Mouse (Mus musculus) embryonic facial prominence, embryonic 11.5 days (tissue): ENCODE measurements at regions not wholly inside any gene's neighbourhood (a gene's known extent, or its start where the extent isn't known, plus 50 kb on each side); places are given as distances from the start of the nearest gene placed in this dataset.

Source experiments
- ATAC-seq: fragments of 200-750 bp; cut with Nextera tagmentation; replicated peaks from 2 replicates; pipeline ENCODE4 v1.8.0; 2017; ENCODE audit warnings: low read depth; ENCODE audit not compliant: insufficient number of reproducible peaks, low FRiP score, low TSS enrichment
- DNase-seq: peaks from one replicate; pipeline ENCODE4 v3.0.0-alpha.2; 2015; ENCODE audit warnings: low spot score
- H3K27ac ChIP-seq: fragments of 300-500 bp; sonication (generic); replicated peaks from 2 replicates; pipeline ENCODE4 v1.5.1; 2014; ENCODE audit warnings: mild to moderate bottlenecking, low read depth, low read length, control low read depth
- H3K27me3 ChIP-seq: fragments of 300-500 bp; sonication (generic); 2 replicates; pipeline ENCODE4 v1.6.1; 2014; ENCODE audit warnings: mild to moderate bottlenecking, low read length, moderate library complexity, mixed read lengths; ENCODE audit not compliant: control insufficient read depth, insufficient read depth
- H3K36me3 ChIP-seq: fragments of 300-500 bp; sonication (generic); replicated peaks from 2 replicates; pipeline ENCODE4 v1.6.1; 2014; ENCODE audit warnings: low read depth, mild to moderate bottlenecking, low read length, moderate library complexity, mixed read lengths; ENCODE audit not compliant: control insufficient read depth, insufficient read depth
- H3K4me1 ChIP-seq: fragments of 300-500 bp; sonication (generic); 2 replicates; pipeline ENCODE4 v1.6.1; 2014; ENCODE audit warnings: low read length, mixed read lengths; ENCODE audit not compliant: control insufficient read depth, insufficient read depth
- H3K4me2 ChIP-seq: fragments of 300-500 bp; sonication (generic); 2 replicates; pipeline ENCODE4 v1.6.1; 2014; ENCODE audit warnings: low read depth, mild to moderate bottlenecking, control low read depth, low read length, moderate library complexity
- H3K4me3 ChIP-seq: fragments of 300-500 bp; sonication (generic); 2 replicates; pipeline ENCODE4 v1.5.1; 2014; ENCODE audit warnings: low read depth, low read length, control low read depth
- H3K9ac ChIP-seq: fragments of 300-500 bp; sonication (generic); replicated peaks from 2 replicates; pipeline ENCODE4 v1.6.1; 2014; ENCODE audit warnings: mild to moderate bottlenecking, control low read depth, low read length
- H3K9me3 ChIP-seq: fragments of 300-500 bp; sonication (generic); replicated peaks from 2 replicates; pipeline ENCODE4 v1.6.1; 2016; ENCODE audit warnings: mild to moderate bottlenecking, low read length, inconsistent platforms, mixed read lengths; ENCODE audit not compliant: control insufficient read depth
- WGBS: fragments of 180-500 bp; shearing (Covaris S2); extraction: QIAGEN DNeasy Blood & Tissue Kit; methylation state at CpG from one replicate; pipeline ENCODE4 v1.1.7; 2014; 5-methylcytosine and 5-hydroxymethylcytosine counted together

DNA sequence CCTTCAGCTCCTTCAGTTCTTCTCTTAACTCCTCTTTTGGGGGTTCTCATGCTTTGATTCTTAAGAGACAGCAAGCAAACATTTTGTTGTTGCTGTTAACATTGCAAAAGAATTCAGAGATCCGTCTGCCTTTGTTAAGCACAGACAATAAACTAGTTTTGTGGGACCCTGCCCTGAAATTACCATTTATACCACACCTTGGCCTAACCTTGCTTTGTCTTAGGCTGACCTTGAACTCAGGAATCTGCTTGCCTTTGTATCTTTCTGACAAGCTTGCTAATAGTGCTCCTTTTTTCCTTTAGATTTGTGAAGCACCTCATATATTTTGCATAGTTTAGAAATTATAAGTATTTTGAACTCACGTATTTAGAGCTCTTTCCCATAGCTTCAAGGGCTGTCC, 1820.3 kb upstream of the Sel1l start:
- Histone ChIP-seq H3K27ac (no peak overlapping the region), H3K27me3 (no peaks in the 10 kb centered on the region), H3K4me3 (no peak overlapping the region), H3K4me1 (no peaks in the 10 kb centered on the region), H3K36me3 (no peaks in the 10 kb centered on the region), H3K4me2 (no peak overlapping the region), H3K9ac (no peak overlapping the region), H3K9me3 (no peaks in the 10 kb centered on the region)
- WGBS: 66% methylated on average over 2 of the region's 2 CpGs
- DNase-seq: no peak
- no peak for ATAC-seq

GRCm38 (mm10) chr12:93666799-93667198, 1817.8 kb upstream of the Sel1l start:
- Histone ChIP-seq H3K27me3 (no peaks in the 10 kb centered on the region), H3K9me3 (no peaks in the 10 kb centered on the region), H3K4me3 (no peak overlapping the region), H3K4me1 (no peaks in the 10 kb centered on the region), H3K4me2 (no peak overlapping the region), H3K9ac (no peak overlapping the region), H3K36me3 (no peaks in the 10 kb centered on the region), H3K27ac (no peak overlapping the region)
- no peak for DNase-seq
- no peak for ATAC-seq
- 91% methylated on average over 1 of the region's 1 CpGs for WGBS
